Mouse (Mus musculus) neural tube, embryonic 14.5 days (tissue): ENCODE measurements at regions not wholly inside any gene's neighbourhood (a gene's known extent, or its start where the extent isn't known, plus 50 kb on each side); places are given as distances from the start of the nearest gene placed in this dataset.

Experiments
- ATAC-seq: fragments of 200-750 bp; cut with Nextera tagmentation; 2 replicates; pipeline ENCODE4 v1.8.0; 2017; ENCODE audit warnings: low read depth, mild to moderate bottlenecking, moderate TSS enrichment, moderate library complexity
- H3K27ac ChIP-seq: fragments of 300-500 bp; sonication (generic); 2 replicates; pipeline ENCODE4 v1.5.1; 2014; ENCODE audit warnings: low read depth, mild to moderate bottlenecking, control low read depth, low read length, moderate library complexity, mixed read lengths
- H3K27me3 ChIP-seq: fragments of 300-500 bp; sonication (generic); 2 replicates; pipeline ENCODE4 v1.6.1; 2014; ENCODE audit warnings: low read length; ENCODE audit not compliant: control insufficient read depth, insufficient read depth
- H3K36me3 ChIP-seq: fragments of 300-500 bp; sonication (generic); 2 replicates; pipeline ENCODE4 v1.6.1; 2014; ENCODE audit warnings: low read length, mixed read lengths; ENCODE audit not compliant: control insufficient read depth, insufficient read depth
- H3K4me1 ChIP-seq: fragments of 300-500 bp; sonication (generic); 2 replicates; pipeline ENCODE4 v1.6.1; 2014; ENCODE audit warnings: low read length; ENCODE audit not compliant: control insufficient read depth, insufficient read depth
- H3K4me2 ChIP-seq: fragments of 300-500 bp; sonication (generic); 2 replicates; pipeline ENCODE4 v1.6.1; 2014; ENCODE audit warnings: mild to moderate bottlenecking, low read depth, low read length, control low read depth
- H3K4me3 ChIP-seq: fragments of 300-500 bp; sonication (generic); 2 replicates; pipeline ENCODE4 v1.5.1; 2014; ENCODE audit warnings: low read depth, low read length, control low read depth, mixed read lengths
- H3K9ac ChIP-seq: fragments of 300-500 bp; sonication (generic); replicated peaks from 2 replicates; pipeline ENCODE4 v1.6.1; 2014; ENCODE audit warnings: low read depth, mild to moderate bottlenecking, control low read depth, low read length, mixed read lengths
- H3K9me3 ChIP-seq: fragments of 300-500 bp; sonication (generic); 2 replicates; pipeline ENCODE4 v1.6.1; 2016; ENCODE audit warnings: low read length; ENCODE audit not compliant: control insufficient read depth
- WGBS: fragments of 180-500 bp; shearing (Covaris S2); extraction: QIAGEN DNeasy Blood & Tissue Kit; methylation state at CpG from one replicate; pipeline ENCODE4 v1.1.7; 2014; 5-methylcytosine and 5-hydroxymethylcytosine counted together

DNA sequence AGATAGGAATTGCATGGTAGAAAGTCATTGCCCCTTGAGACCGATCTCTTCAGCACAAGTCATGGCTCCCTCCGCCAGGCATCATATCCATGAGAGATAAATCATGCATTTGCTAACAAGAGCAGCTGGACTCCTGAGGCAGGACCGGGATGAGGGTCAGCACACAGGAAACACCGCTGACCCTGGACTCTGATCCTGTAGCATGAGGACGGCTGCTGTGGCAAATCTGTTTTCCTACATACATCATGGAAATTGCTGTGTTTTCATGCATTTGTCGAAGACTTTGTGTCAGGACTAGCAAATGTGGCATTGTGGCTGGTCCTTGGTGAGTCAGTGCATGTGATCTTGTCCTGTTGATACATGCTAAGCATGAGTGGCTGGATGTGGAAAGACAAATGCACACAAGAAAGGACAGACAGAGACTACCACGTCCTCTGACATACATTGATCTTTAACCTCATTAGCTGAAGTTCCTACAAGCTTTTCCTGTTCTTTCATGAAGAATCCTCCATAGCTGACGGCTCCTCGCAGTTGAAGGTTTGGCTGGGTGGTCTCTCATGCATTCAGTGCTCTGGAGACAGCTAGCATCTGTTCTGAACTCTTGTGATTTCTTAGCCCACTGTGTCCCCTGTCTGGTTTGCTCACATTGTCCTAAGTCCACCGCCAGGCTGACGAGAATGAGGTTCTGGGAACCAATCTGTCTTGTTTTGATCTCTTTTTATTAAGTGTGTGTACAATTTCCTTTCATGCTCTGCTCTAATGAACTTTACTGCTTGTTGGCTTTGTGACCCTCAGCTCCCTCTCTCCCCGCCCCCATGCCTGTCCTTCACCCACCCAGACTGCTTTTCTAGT, 90.8 kb upstream of the Ednra start:
- H3K27ac ChIP-seq, result no peak overlapping the region
- no peaks in the 10 kb centered on the region for H3K27me3 ChIP-seq
- H3K36me3 ChIP-seq, result no peaks in the 10 kb centered on the region
- H3K4me2 ChIP-seq, result no peak overlapping the region
- no peak overlapping the region for H3K9ac ChIP-seq
- no peak overlapping the region for H3K4me3 ChIP-seq
- H3K9me3 ChIP-seq, result no peaks in the 10 kb centered on the region
- no peaks in the 10 kb centered on the region for H3K4me1 ChIP-seq
- no peak for ATAC-seq
- 30% methylated on average over 12 of the region's 12 CpGs for WGBS

DNA sequence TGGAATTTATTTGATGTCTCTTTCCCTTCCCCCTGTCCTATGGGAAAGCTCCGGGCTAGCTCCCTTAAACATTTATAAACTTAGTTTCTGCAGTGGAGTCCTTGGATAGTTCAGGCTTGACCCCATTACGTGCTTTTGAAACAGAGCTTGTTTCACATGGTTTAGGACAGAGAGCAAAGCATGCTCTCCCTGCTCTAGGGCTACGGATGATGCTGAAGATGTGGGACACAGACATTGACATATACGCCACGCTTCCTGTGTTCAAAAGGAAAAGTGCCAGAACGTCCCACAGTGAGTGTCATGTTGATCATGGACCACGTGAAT, 91.3 kb upstream of the Ednra start:
- no peak overlapping the region for H3K4me2 ChIP-seq
- WGBS, result 34% methylated on average over 7 of the region's 7 CpGs

DNA sequence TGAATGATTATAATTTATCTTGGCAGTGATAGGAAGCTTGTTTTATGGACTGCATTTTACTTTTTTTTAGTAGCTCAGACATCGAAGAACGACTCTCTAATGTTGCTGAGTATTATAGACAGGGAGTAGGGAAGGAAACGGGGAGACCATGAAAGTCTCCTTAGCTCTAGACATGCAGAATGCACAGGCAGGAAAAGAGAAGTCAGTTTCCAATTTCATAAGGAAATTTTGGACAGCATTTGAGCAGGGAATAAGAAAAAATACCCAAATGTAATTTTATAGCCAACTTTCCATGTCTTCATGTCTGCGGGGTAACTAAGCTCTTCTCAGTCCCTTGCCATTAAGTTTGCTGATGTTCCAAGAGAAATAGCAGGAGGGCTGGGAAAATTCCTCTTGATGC, 92.0 kb upstream of the Ednra start:
- H3K27ac ChIP-seq, result no peak overlapping the region
- 72% methylated on average over 4 of the region's 4 CpGs for WGBS
- no peak overlapping the region for H3K9ac ChIP-seq
- H3K4me1 ChIP-seq, result no peaks in the 10 kb centered on the region
- no peak overlapping the region for H3K4me3 ChIP-seq
- ATAC-seq, result no peak
- H3K36me3 ChIP-seq, result no peaks in the 10 kb centered on the region
- H3K27me3 ChIP-seq, result no peaks in the 10 kb centered on the region
- no peak overlapping the region for H3K4me2 ChIP-seq
- no peaks in the 10 kb centered on the region for H3K9me3 ChIP-seq

More for the DNA sequence above, 91.3 kb upstream of the Ednra start:
- no peak for ATAC-seq
- Histone ChIP-seq H3K36me3 (no peaks in the 10 kb centered on the region), H3K27ac (no peak overlapping the region), H3K9ac (no peak overlapping the region), H3K9me3 (no peaks in the 10 kb centered on the region), H3K4me3 (no peak overlapping the region), H3K27me3 (no peaks in the 10 kb centered on the region), H3K4me1 (no peaks in the 10 kb centered on the region)

DNA sequence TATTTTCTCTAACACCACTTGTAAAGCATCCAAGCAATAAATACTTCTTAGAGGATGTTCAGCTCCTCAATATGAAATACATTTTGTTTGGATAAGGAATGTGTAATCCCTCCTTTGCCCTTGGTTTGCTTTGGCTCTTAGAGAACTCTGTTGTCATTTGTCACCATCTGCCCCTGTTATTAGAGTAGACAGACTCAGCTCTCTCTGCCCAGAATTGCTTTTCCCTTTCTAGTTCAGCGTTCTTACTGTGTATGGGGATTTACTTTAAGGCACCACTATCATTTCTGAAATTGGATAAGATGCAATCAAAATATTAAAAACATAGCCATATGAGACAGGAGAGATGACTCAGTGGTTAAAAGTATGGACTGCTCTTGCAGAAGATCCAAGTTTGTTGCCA, 101.5 kb upstream of the Ednra start:
- ATAC-seq, result no peak
- Histone ChIP-seq H3K9me3 (no peaks in the 10 kb centered on the region), H3K4me2 (no peak overlapping the region), H3K9ac (no peak overlapping the region), H3K27me3 (no peaks in the 10 kb centered on the region), H3K27ac (no peak overlapping the region), H3K4me3 (no peak overlapping the region), H3K4me1 (no peaks in the 10 kb centered on the region), H3K36me3 (no peaks in the 10 kb centered on the region)
- 89% methylated on average over 1 of the region's 1 CpGs for WGBS

DNA sequence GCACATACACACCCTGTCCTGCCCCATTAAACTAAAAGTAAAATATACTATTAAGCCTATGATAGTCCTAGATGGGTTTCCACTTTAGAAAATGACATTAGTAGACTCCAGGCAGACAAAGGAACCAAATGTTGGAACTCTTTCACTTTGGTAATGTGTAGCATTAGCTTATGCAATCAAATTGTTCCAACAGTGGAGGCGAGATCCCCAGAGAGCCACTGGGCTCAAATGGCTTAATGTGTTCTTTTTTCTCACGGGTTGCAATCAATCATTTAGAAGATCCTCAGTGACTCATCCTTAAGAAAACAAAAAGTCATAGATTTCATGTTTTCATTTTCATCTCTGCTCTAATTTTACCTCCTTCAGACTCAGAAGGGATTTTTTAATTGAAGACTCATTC, 102.0 kb upstream of the Ednra start:
- Histone ChIP-seq H3K4me3 (no peak overlapping the region), H3K9me3 (no peaks in the 10 kb centered on the region), H3K27me3 (no peaks in the 10 kb centered on the region), H3K27ac (no peak overlapping the region), H3K4me2 (no peak overlapping the region), H3K4me1 (no peaks in the 10 kb centered on the region), H3K36me3 (no peaks in the 10 kb centered on the region), H3K9ac (no peak overlapping the region)
- 60% methylated on average over 2 of the region's 2 CpGs for WGBS
- ATAC-seq, result no peak

DNA sequence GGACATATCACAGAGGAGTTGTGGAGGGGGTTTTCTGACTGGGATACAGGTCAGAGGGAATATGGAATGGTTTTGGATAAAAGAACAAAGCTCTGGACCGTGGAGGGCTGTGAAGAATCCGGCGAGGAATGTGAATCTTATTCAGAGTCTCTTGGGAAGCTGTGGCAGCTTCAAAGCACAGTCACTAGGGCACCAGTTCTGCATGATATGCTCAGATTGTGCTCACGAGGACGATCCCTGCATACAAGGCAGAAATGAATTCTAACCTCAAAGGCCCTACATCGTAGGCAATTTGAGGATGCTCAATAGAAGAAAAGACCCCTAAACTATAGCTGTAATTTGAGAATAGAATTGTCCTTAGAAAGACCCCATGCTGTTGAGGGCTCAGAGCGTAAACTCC, 103.8 kb upstream of the Ednra start:
- ATAC-seq, result no peak
- Histone ChIP-seq H3K36me3 (no peaks in the 10 kb centered on the region), H3K4me3 (no peak overlapping the region), H3K9ac (no peak overlapping the region), H3K27ac (no peak overlapping the region), H3K4me2 (no peak overlapping the region), H3K27me3 (no peaks in the 10 kb centered on the region), H3K9me3 (no peaks in the 10 kb centered on the region), H3K4me1 (no peaks in the 10 kb centered on the region)
- 22% methylated on average over 7 of the region's 7 CpGs for WGBS

DNA sequence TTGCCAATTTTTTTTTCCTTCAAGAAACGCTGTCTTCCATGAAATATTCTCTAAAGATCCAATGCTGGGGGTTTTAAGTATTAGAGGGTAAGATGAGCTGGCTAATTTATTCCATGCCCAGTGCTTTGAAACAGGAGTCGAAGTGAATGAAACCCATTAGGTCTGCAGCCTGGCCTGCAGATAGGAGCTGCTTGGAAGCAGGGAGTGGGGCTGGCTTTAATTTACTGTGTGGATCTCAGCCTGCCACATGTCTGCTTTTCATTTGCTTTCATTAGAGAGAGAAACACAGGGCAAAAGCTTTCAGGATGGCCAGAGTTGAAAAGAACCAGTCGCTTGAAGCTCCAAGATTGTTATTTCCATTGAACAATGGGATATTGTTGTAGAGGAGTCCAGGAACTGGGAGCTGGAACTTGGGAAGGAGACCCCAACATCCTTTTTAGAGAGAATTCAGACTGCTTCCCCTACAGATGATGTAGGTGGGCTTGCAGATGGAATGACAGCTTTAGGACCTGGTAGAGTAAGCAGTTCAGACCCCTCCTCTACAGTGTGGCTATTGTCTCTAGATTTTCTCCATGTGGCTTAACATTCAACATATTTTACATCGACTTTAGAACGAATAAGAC, 105.0 kb upstream of the Ednra start:
- ATAC-seq, result no peak
- Histone ChIP-seq H3K9me3 (no peaks in the 10 kb centered on the region), H3K36me3 (no peaks in the 10 kb centered on the region), H3K4me3 (no peak overlapping the region), H3K4me1 (no peaks in the 10 kb centered on the region), H3K4me2 (no peak overlapping the region), H3K9ac (no peak overlapping the region), H3K27me3 (no peaks in the 10 kb centered on the region), H3K27ac (no peak overlapping the region)
- 52% methylated on average over 5 of the region's 5 CpGs for WGBS

DNA sequence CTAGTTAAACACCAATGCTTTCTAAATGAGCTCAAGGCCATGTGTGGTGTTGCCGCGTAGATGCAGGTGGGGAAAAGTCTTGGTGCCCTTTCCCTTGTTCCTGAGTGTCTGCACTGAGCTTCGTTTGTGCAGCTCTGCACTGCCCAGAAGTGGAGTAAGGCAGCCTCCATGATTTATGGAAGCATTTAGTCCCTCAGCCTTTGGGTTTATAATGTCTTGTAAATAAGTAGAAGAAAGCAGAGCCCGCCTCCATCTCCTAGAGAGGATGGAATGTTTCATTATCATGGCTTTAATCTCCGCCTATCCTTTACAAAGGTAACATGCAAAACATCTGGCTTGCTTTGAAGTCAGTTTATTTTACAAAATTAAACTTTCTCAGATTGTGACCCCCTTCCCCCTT, 105.5 kb upstream of the Ednra start:
- Histone ChIP-seq H3K27ac (no peak overlapping the region), H3K9ac (no peak overlapping the region), H3K27me3 (no peaks in the 10 kb centered on the region), H3K9me3 (no peaks in the 10 kb centered on the region), H3K4me3 (no peak overlapping the region), H3K4me1 (no peaks in the 10 kb centered on the region), H3K4me2 (no peak overlapping the region), H3K36me3 (no peaks in the 10 kb centered on the region)
- 55% methylated on average over 5 of the region's 5 CpGs for WGBS
- no peak for ATAC-seq

DNA sequence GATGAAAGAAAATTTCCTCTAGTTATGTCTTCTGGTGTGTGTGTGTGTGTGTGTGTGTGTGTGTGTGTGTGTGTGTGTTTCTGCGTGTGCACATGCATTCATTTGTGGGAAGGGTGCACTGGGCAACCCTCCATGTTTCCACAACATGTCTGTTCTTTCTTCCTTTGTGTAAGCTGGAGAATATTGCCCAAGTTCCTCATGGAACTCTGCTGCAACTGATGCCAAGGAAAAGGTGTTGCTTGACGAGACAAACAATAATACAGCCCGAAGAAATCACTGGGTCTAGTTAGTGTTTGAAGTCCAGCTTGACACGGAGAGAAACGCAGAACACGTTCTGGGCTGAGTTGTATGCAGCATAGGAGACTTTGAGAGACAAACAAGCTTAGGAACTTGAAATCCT, 110.0 kb upstream of the Ednra start:
- no peaks in the 10 kb centered on the region for H3K9me3 ChIP-seq
- H3K27me3 ChIP-seq, result no peaks in the 10 kb centered on the region
- no peak for ATAC-seq
- H3K4me1 ChIP-seq, result no peaks in the 10 kb centered on the region
- H3K9ac ChIP-seq, result no peak overlapping the region
- WGBS, result 85% methylated on average over 6 of the region's 6 CpGs
- H3K4me2 ChIP-seq, result no peak overlapping the region
- no peak overlapping the region for H3K4me3 ChIP-seq
- H3K27ac ChIP-seq, result no peak overlapping the region
- no peaks in the 10 kb centered on the region for H3K36me3 ChIP-seq
